Mouse (Mus musculus) testis, adult 2 months (tissue): ENCODE measurements around the gene Lamtor3.

Source experiments
- CTCF ChIP-seq: fragments of 200-500 bp; IDR thresholded peaks from 2 replicates; pipeline ENCODE4 v1.5.1; 2012; ENCODE audit warnings: low read depth, mild to moderate bottlenecking, inconsistent platforms, low read length, moderate library complexity; ENCODE audit not compliant: control insufficient read depth, insufficient read depth, insufficient replicate concordance
- POLR2A ChIP-seq: fragments of 200-500 bp; IDR thresholded peaks from 2 replicates; pipeline ENCODE4 v1.6.1; 2012; ENCODE audit warnings: low read depth, mild to moderate bottlenecking, inconsistent platforms, low read length, moderate library complexity; ENCODE audit not compliant: control insufficient read depth

DNA sequence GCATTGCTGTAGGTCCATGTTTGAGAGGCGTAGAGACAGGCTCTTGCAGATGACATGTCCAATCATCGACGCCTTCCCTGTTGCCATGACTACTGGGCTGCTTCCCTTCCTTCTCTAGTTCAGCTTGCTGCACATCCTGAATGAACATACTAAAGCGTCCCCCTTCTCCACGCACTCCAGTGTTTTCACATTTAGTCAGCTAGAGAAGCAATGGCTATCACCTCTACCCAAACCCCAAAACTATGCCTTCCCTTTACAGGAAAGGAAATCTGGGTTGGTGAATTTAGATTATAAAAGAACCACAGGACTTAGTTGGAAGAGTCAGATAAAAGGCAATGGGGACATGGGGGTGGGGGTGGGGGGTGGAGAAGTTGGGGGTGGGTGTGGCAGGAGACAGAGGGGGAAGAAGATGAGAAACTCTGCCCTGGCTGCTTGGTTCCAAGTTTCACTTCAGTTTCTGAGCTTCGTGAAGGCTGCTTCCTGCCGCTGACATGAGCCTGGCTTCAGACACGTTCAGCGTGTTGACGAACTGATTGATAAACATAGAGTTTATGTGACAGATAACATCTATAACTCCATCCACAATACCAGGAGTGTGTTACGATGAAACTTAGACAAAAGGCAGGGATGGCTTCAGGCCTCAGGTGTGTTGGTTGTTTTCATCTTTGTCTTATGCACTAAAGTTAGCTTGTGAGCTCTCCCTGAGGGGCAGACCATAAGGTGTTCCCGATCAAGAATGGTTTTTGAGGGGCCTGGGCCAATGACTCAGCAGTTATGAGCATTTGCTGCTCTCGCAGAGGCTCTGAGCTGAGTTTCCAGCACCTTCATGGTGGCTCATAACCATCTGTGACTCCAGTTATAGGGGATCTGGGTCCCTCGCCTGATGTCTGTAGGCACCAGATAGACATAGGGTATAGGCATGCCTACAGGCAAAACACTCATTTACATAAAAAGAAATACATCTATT lies 34.9 kb downstream of the Lamtor3 start:
- TF ChIP-seq POLR2A, result no peak
- no peak for TF ChIP-seq CTCF
